Mouse (Mus musculus) stomach, embryonic 15.5 days (tissue): Measurements from ENCODE around the gene Morn2. TPM values are rescaled to one million over a fixed set of nuclear protein-coding genes. Genes with fewer than 3 reads are reported as not detected.

ENCODE experiments used
- ATAC-seq: fragments of 200-750 bp; cut with Nextera tagmentation; 2 replicates; pipeline ENCODE4 v1.8.0; 2017; ENCODE audit warnings: low read depth, moderate number of reproducible peaks, moderate TSS enrichment; ENCODE audit not compliant: insufficient read depth, low FRiP score
- H3K27ac ChIP-seq: fragments of 300-500 bp; sonication (generic); 2 replicates; pipeline ENCODE4 v1.5.1; 2015; ENCODE audit warnings: mild to moderate bottlenecking, inconsistent platforms
- H3K27me3 ChIP-seq: fragments of 300-500 bp; sonication (generic); replicated peaks from 2 replicates; pipeline ENCODE4 v1.6.1; 2015; ENCODE audit warnings: inconsistent platforms
- H3K36me3 ChIP-seq: fragments of 300-500 bp; sonication (generic); 2 replicates; pipeline ENCODE4 v1.6.1; 2015; ENCODE audit warnings: inconsistent platforms
- H3K4me1 ChIP-seq: fragments of 300-500 bp; sonication (generic); 2 replicates; pipeline ENCODE4 v1.6.1; 2015; ENCODE audit warnings: inconsistent platforms
- H3K4me2 ChIP-seq: fragments of 300-500 bp; sonication (generic); 2 replicates; pipeline ENCODE4 v1.6.1; 2015; ENCODE audit warnings: mild to moderate bottlenecking, inconsistent platforms
- H3K4me3 ChIP-seq: fragments of 300-500 bp; sonication (generic); replicated peaks from 2 replicates; pipeline ENCODE4 v1.5.1; 2015; ENCODE audit warnings: inconsistent platforms
- H3K9ac ChIP-seq: fragments of 300-500 bp; sonication (generic); 2 replicates; pipeline ENCODE4 v1.6.1; 2015; ENCODE audit warnings: inconsistent platforms
- H3K9me3 ChIP-seq: fragments of 300-500 bp; sonication (generic); 2 replicates; pipeline ENCODE4 v1.6.1; 2016; ENCODE audit warnings: inconsistent platforms
- WGBS: fragments of 180-500 bp; shearing (Covaris S2); methylation state at CpG from one replicate; pipeline ENCODE4 v1.1.7; 2015; 5-methylcytosine and 5-hydroxymethylcytosine counted together
- polyA plus RNA-seq: library from polyadenylated mRNA; unstranded; fragments of >200 nt; fragmentation: Nextera tagmentation; extraction: Ambion mirVana; gene quantifications from 2 replicates; pipeline ENCODE4 v1.2.1, GENCODE M21; 2015

The Morn2 gene
- polyA plus RNA-seq, 1 experiment from 2014 or later = 27.8 TPM

- ATAC-seq = no peak
- no peak overlapping the region for H3K27ac ChIP-seq
- H3K4me1 ChIP-seq = no peaks in the 10 kb centered on the region
- H3K9me3 ChIP-seq = no peaks in the 10 kb centered on the region
- H3K36me3 ChIP-seq = no peaks in the 10 kb centered on the region
- H3K4me3 ChIP-seq = no peak overlapping the region
- WGBS = 82% methylated on average over 7 of the region's 7 CpGs
- H3K27me3 ChIP-seq = no peaks in the 10 kb centered on the region
- H3K9ac ChIP-seq = no peak overlapping the region
- H3K4me2 ChIP-seq = no peak overlapping the region
Measured at GRCm38 (mm10) chr17:80324521-80324920, 34.5 kb downstream of the Morn2 start.

DNA sequence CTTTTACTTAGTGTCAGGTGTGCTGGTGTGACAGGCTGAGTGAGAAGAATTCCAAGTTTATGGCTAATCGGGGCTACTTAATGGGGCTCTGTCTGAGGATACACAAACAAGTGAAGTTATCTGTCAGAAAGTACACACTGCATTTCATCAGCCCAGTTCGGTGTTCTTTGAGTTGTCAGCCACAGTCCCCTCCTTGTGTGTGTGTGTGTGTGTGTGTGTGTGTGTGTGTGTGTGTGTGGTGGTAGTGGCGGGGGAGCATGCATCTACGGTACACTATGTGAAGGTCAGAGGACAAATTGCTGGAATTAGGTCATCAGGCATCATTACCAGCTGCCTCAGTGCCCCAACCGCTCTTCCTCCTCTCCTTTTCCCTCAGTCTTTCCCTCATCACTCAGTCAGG is 35.5 kb downstream of the Morn2 start:
- no peaks in the 10 kb centered on the region for H3K9me3 ChIP-seq
- WGBS = 55% methylated on average over 4 of the region's 5 CpGs
- H3K4me2 ChIP-seq = no peak overlapping the region
- H3K27me3 ChIP-seq = no peaks in the 10 kb centered on the region
- no peak for ATAC-seq
- no peak overlapping the region for H3K4me3 ChIP-seq
- no peak overlapping the region for H3K27ac ChIP-seq
- H3K36me3 ChIP-seq = no peaks in the 10 kb centered on the region
- no peak overlapping the region for H3K9ac ChIP-seq
- no peaks in the 10 kb centered on the region for H3K4me1 ChIP-seq

GRCm38 (mm10) chr17:80326431-80326830 is 36.4 kb downstream of the Morn2 start:
- Histone ChIP-seq H3K4me3 (no peak overlapping the region), H3K4me2 (no peak overlapping the region), H3K9me3 (no peaks in the 10 kb centered on the region), H3K36me3 (no peaks in the 10 kb centered on the region), H3K4me1 (no peaks in the 10 kb centered on the region), H3K27ac (no peak overlapping the region), H3K27me3 (no peaks in the 10 kb centered on the region), H3K9ac (no peak overlapping the region)
- WGBS = 79% methylated on average over 3 of the region's 3 CpGs
- ATAC-seq = no peak

GRCm38 (mm10) chr17:80332386-80332785 is 42.4 kb downstream of the Morn2 start:
- Histone ChIP-seq H3K36me3 (no peaks in the 10 kb centered on the region), H3K9ac (no peak overlapping the region), H3K4me3 (no peak overlapping the region), H3K4me1 (no peaks in the 10 kb centered on the region), H3K4me2 (no peak overlapping the region), H3K27ac (no peak overlapping the region), H3K27me3 (no peaks in the 10 kb centered on the region), H3K9me3 (no peaks in the 10 kb centered on the region)
- ATAC-seq = no peak
- WGBS = 46% methylated on average over 2 of the region's 2 CpGs

DNA sequence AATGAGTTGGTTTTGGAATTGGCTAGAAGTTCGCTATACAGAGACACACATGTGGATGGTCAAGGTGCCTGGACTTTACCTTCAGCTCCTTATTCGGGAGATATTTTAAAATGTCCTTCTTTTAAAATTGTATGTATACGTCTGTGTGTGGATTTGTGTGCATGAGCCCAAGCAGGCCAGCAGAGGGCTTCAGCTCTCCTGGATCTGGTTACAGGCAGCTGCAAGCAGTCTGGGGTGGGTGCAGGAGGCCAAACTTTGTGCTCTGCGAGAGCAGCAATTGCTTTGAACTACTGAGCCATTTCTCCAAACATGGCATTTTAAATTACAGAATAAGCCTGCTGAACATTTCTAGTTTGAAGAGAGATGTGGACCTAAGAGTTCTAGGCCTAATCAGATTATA is 55.3 kb downstream of the Morn2 start:
- Histone ChIP-seq H3K36me3 (no peaks in the 10 kb centered on the region), H3K4me3 (no peak overlapping the region), H3K9ac (no peak overlapping the region), H3K4me1 (no peaks in the 10 kb centered on the region; the same call in 1 of the 2 replicates), H3K9me3 (no peaks in the 10 kb centered on the region), H3K4me2 (no peak overlapping the region), H3K27ac (no peak overlapping the region), H3K27me3 (no peaks in the 10 kb centered on the region)
- 0 out of 2 replicates have a peak, but pooled peaks have one; percentile 53 for ATAC-seq
- WGBS = 71% methylated on average over 4 of the region's 4 CpGs

- no peaks in the 10 kb centered on the region for H3K36me3 ChIP-seq
- H3K4me3 ChIP-seq = no peak overlapping the region
- no peak overlapping the region for H3K27ac ChIP-seq
- H3K4me2 ChIP-seq = no peak overlapping the region
- no peaks in the 10 kb centered on the region for H3K27me3 ChIP-seq
- no peak for ATAC-seq
- WGBS = 57% methylated on average over 11 of the region's 11 CpGs
- H3K9me3 ChIP-seq = no peaks in the 10 kb centered on the region
- H3K9ac ChIP-seq = no peak overlapping the region
- H3K4me1 ChIP-seq = no peaks in the 10 kb centered on the region; the same call in 1 of the 2 replicates
Measured at GRCm38 (mm10) chr17:80346591-80347125, 56.7 kb downstream of the Morn2 start.

Other genes with a start within 250 kb of the Morn2 start
- 55.8 and 59.1 TPM in 2 replicates for gene Hnrnpll, start 227.9 kb upstream of the Morn2 start, polyA plus RNA-seq
- gene Galm, start 162.7 kb upstream of the Morn2 start, polyA plus RNA-seq = 30.0 and 36.0 TPM in 2 replicates
- gene Srsf7, start 82.9 kb upstream of the Morn2 start, polyA plus RNA-seq = 497 and 548 TPM in 2 replicates
- 0.06 and 0.13 TPM in 2 replicates for gene Ttc39d, start 82.7 kb upstream of the Morn2 start, polyA plus RNA-seq
- gene Gemin6, start 65.8 kb upstream of the Morn2 start, polyA plus RNA-seq = 49.4 and 51.5 TPM in 2 replicates
- gene Dhx57, start 273 bp downstream of the Morn2 start, polyA plus RNA-seq = 14.6 and 15.8 TPM in 2 replicates
- 0.90 and 1.2 TPM in 2 replicates for gene Arhgef33, start 17.2 kb downstream of the Morn2 start, polyA plus RNA-seq
- gene Gm10190, start 83.3 kb downstream of the Morn2 start, polyA plus RNA-seq = 1.7 and 2.0 TPM in 2 replicates
- gene Sos1, start 190.2 kb downstream of the Morn2 start, polyA plus RNA-seq = 4.7 and 5.1 TPM in 2 replicates